Mouse (Mus musculus) cerebellum, adult 2 months (tissue): ENCODE data around the gene Zfp296.

Experiments
- CTCF ChIP-seq: fragments of 200-500 bp; IDR thresholded peaks from 2 replicates; pipeline ENCODE4 v1.5.1; 2011; ENCODE audit warnings: low read depth, mild to moderate bottlenecking, control low read depth, low read length, moderate library complexity, borderline replicate concordance; ENCODE audit not compliant: insufficient read depth
- POLR2A ChIP-seq: fragments of 200-500 bp; IDR thresholded peaks from 2 replicates; pipeline ENCODE4 v1.6.1; 2011; ENCODE audit warnings: low read length, control low read depth, borderline replicate concordance; ENCODE audit not compliant: insufficient read depth

GRCm38 (mm10) chr7:19615036-19615577 lies 38.0 kb downstream of the Zfp296 start:
- TF ChIP-seq CTCF: no peak
- no peak for TF ChIP-seq POLR2A
